Mouse (Mus musculus): Measurements from ENCODE around the gene Zbtb42.

Zbtb42 gene

GRCm38 (mm10) chr12:112730808-112731207 lies 52.2 kb downstream of the Zbtb42 start:
- DNase-seq (ENCODE audit: low read depth) = no peak
